Mouse (Mus musculus): Measurements from ENCODE around the gene Sulf2.

- no peak for TF ChIP-seq EP300 (IDR thresholded peaks at IDR 0.05; ENCODE audit: insufficient read depth, low read depth, low read length)
- TF ChIP-seq CTCF (IDR thresholded peaks at IDR 0.05; ENCODE audit: low read depth, low read length): no peak
Observed at GRCm38 (mm10) chr2:166102893-166103292, 52.6 kb downstream of the Sulf2 start.

Measured in ES-Bruce4 (cell line).